Mouse (Mus musculus): Measurements from ENCODE around the gene Mrps27.

Gene Mrps27

GRCm38 (mm10) chr13:99351596-99351995, 7.0 kb downstream of the Mrps27 start:
- DNase-seq (ENCODE audit: low spot score in 2 of 2): no peak

- DNase-seq (ENCODE audit: low spot score in 2 of 2): peak; percentile 95 to 98
Measured at GRCm38 (mm10) chr13:99352758-99353489, 8.3 kb downstream of the Mrps27 start.

- DNase-seq (ENCODE audit: low spot score in 2 of 2): no peak
Measured at GRCm38 (mm10) chr13:99353490-99353851, 8.9 kb downstream of the Mrps27 start.

- no peak for DNase-seq (ENCODE audit: low spot score in 2 of 2)
Measured at GRCm38 (mm10) chr13:99355072-99355471, 10.5 kb downstream of the Mrps27 start.

- no peak for DNase-seq (ENCODE audit: low spot score in 2 of 2)
Measured at GRCm38 (mm10) chr13:99355861-99356260, 11.3 kb downstream of the Mrps27 start.

GRCm38 (mm10) chr13:99356428-99357265, 12.1 kb downstream of the Mrps27 start:
- no peak for DNase-seq (ENCODE audit: low spot score in 2 of 2)

- DNase-seq (ENCODE audit: low spot score in 2 of 2): no peak
Measured at GRCm38 (mm10) chr13:99358921-99359320, 14.3 kb downstream of the Mrps27 start.

GRCm38 (mm10) chr13:99363866-99364265, 19.3 kb downstream of the Mrps27 start:
- no peak for DNase-seq (ENCODE audit: low spot score in 2 of 2)

GRCm38 (mm10) chr13:99366422-99367175, 22.0 kb downstream of the Mrps27 start:
- peak; percentile 76 to 94 for DNase-seq (ENCODE audit: low spot score in 2 of 2)

- no peak for DNase-seq (ENCODE audit: low spot score in 2 of 2)
Measured at GRCm38 (mm10) chr13:99367554-99368174, 23.1 kb downstream of the Mrps27 start.

GRCm38 (mm10) chr13:99369103-99369502, 24.5 kb downstream of the Mrps27 start:
- DNase-seq (ENCODE audit: low spot score in 2 of 2): no peak

GRCm38 (mm10) chr13:99371285-99371684, 26.7 kb downstream of the Mrps27 start:
- no peak for DNase-seq (ENCODE audit: low spot score in 2 of 2)

GRCm38 (mm10) chr13:99373684-99374083, 29.1 kb downstream of the Mrps27 start:
- DNase-seq (ENCODE audit: low spot score in 2 of 2): no peak

GRCm38 (mm10) chr13:99374191-99374590, 29.6 kb downstream of the Mrps27 start:
- DNase-seq (ENCODE audit: low spot score in 2 of 2): no peak

- DNase-seq (ENCODE audit: low spot score in 2 of 2): peak in 1 of 2 experiments; percentile 88
Measured at GRCm38 (mm10) chr13:99375550-99375949, 31.0 kb downstream of the Mrps27 start.

- DNase-seq (ENCODE audit: low spot score in 2 of 2): no peak
Measured at GRCm38 (mm10) chr13:99377055-99377454, 32.5 kb downstream of the Mrps27 start.

- DNase-seq (ENCODE audit: low spot score in 2 of 2): no peak
Measured at GRCm38 (mm10) chr13:99378223-99378622, 33.6 kb downstream of the Mrps27 start.

- DNase-seq (ENCODE audit: low spot score in 2 of 2): no peak
Measured at GRCm38 (mm10) chr13:99382373-99382772, 37.8 kb downstream of the Mrps27 start.

- DNase-seq (ENCODE audit: low spot score in 2 of 2): no peak
Measured at GRCm38 (mm10) chr13:99384555-99385203, 40.1 kb downstream of the Mrps27 start.

GRCm38 (mm10) chr13:99385911-99386310, 41.3 kb downstream of the Mrps27 start:
- DNase-seq (ENCODE audit: low spot score in 2 of 2): no peak

GRCm38 (mm10) chr13:99386341-99386740, 41.8 kb downstream of the Mrps27 start:
- no peak for DNase-seq (ENCODE audit: low spot score in 2 of 2)

Data from left cerebral cortex, adult 9 months (tissue).